9 mouse cellular contexts compared by ENCODE assay signal in the genomic region with DNA sequence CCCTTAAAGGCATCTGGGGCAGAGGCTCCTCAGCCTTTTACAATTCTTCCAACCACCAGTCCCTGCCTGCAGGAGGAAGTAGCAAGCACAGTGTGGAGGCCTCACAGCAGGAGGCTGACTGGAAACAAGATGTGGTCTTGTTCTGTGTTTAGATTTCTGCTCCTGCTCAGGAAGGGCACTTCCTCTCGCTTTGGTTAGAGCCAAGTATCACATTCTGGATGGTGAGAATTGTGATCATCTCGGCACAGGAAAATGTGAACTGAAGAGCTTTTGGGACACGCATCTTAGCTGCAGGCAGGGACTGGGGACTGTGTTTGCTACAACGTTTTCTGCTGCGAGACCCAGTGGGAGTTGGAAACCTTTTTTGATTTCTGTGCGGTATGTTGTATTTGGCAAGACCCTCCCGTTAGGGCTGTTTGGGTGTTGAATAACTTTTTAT.
DNase-seq lines count a peak whose midpoint lies in the region; ATAC-seq lines count a peak whose summit lies in the region.
"Had no signal": no experiment of that assay in that cellular context is flagged by ENCODE, and none has a peak within 500 bp of the region (broad histone marks: within the 10 kb centered on the region; RNA-seq: fewer than 3 reads in every experiment).

No protein-coding gene starts in this region.

- H3K27me3 ChIP-seq in forebrain, embryonic 10.5 days (ENCODE audit: poor library complexity, severe bottlenecking): no peaks in the 10 kb centered on the region
- H3K27me3 ChIP-seq: midbrain, embryonic 12.5 days had no signal

- intact Hi-C loops in left cerebral cortex, postnatal 36 days (cut with DNase I): no loop called here

- no peak overlapping the region for H3K4me3 ChIP-seq in forebrain, embryonic 10.5 days
- H3K4me3 ChIP-seq: midbrain, embryonic 12.5 days had no signal

- WGBS in forebrain, embryonic 10.5 days: 55% methylated on average over 7 of the region's 7 CpGs

- no peaks in the 10 kb centered on the region for H3K36me3 ChIP-seq in forebrain, embryonic 10.5 days (replicated peaks)
- H3K36me3 ChIP-seq: midbrain, embryonic 12.5 days had no signal

- H3K27ac ChIP-seq in forebrain, embryonic 10.5 days: no peak overlapping the region
- H3K27ac ChIP-seq: midbrain, embryonic 12.5 days had no signal

- peaks cover 7% of the 10 kb centered on the region; the same call in 1 of the 2 replicates for H3K4me1 ChIP-seq in forebrain, embryonic 10.5 days
- H3K4me1 ChIP-seq: midbrain, embryonic 12.5 days had no signal

- ATAC-seq in frontal cortex, adult (ENCODE audit: low TSS enrichment): peak; percentile 98

- peaks cover 4% of the 10 kb centered on the region; the same call in 1 of the 2 replicates for H3K9me3 ChIP-seq in forebrain, embryonic 10.5 days
- H3K9me3 ChIP-seq: midbrain, embryonic 12.5 days had no signal

- DNase-seq in layer of hippocampus, adult 11-12 months (ENCODE audit: low spot score): peak; percentile 48
- DNase-seq in layer of hippocampus, adult 9-10 months (ENCODE audit: low spot score): no peak
- peak; percentile 26 to 28 for DNase-seq in cerebellum, adult 18-20 months
- DNase-seq in left cerebral cortex, postnatal 36 days (ENCODE audit: low spot score in 2 of 2): peak; percentile 15 to 24
- peak; percentile 35 for DNase-seq in right cerebral cortex, postnatal 14 days
- DNase-seq in adrenal gland, postnatal 25 days: no peak
- no peak for DNase-seq in forebrain, embryonic 10.5 days (ENCODE audit: extremely low spot score, low spot score)

Comparison
In these comparisons a context has a peak if more than half of its experiments do, and no peak if none do; other contexts are left out.
1. DNase-seq: peak in layer of hippocampus, adult 11-12 months (single experiment), cerebellum, adult 18-20 months (2 of 2), left cerebral cortex, postnatal 36 days (2 of 2) and right cerebral cortex, postnatal 14 days (single experiment); none in layer of hippocampus, adult 9-10 months (single experiment), adrenal gland, postnatal 25 days (single experiment) and forebrain, embryonic 10.5 days (single experiment).